Mouse (Mus musculus): ENCODE measurements around the gene Ntrk1. TPM values are rescaled to one million over a fixed set of nuclear protein-coding genes. Genes with fewer than 3 reads are reported as not detected.
"Not testable (repeated sequence)": the region's sequence is repeated elsewhere in the genome, so short reads cannot be mapped to it uniquely, and the experiment has no call there.

Ntrk1 gene
- under 1 TPM; 0.09 to 0.10 TPM for total RNA-seq (2021)

GRCm38 (mm10) chr3:87794922-87795325 is at the start of gene Ntrk1:
Gene Ntrk1, minus strand, starts transcription at chr3:87795162.
- DNase-seq = no peak

DNA sequence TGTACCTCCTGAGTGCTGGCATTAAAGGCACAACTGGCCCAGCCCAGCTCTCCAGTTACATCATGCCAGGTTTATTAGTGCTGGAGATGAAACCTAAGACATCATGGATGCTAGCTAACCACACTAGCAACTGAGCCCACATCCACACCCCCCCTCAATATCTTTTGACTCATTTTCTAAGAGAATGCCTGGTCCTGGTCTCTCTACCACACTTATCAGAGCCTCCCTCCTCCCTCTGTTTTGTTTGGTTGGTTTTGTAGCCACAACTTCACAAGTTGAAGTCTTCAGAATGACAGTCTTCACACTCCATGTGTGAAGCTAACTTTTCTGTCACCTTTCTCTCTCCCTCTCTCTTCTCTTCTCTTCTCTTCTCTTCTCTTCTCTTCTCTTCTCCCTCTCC is 45.9 kb upstream of the Ntrk1 start:
- no peak for DNase-seq

- DNase-seq = peak; percentile 87
These were observed 43.7 kb upstream of the Ntrk1 start for GRCm38 (mm10) chr3:87838622-87839021.

DNA sequence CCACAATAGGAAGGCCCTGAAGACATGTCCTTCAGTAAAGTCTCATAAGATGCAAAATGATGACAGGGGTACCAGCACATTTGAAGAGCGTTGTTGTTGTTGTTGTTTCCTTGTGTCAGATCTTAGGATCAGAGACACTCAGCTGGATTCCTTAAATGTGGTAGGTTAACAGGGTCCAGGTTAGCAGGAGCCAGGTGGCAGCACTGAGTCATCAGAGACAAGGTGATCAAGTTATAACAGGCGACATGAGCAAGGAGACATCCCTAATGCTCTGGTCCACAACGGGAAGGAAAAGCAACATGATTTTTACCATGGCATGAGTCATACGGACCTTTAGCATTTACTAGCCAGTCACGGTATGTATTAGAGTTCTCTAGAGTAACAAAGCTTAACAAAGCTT is 38.5 kb upstream of the Ntrk1 start:
- DNase-seq = no peak

- DNase-seq = no peak
These were observed 37.3 kb upstream of the Ntrk1 start for GRCm38 (mm10) chr3:87832109-87832859.

DNA sequence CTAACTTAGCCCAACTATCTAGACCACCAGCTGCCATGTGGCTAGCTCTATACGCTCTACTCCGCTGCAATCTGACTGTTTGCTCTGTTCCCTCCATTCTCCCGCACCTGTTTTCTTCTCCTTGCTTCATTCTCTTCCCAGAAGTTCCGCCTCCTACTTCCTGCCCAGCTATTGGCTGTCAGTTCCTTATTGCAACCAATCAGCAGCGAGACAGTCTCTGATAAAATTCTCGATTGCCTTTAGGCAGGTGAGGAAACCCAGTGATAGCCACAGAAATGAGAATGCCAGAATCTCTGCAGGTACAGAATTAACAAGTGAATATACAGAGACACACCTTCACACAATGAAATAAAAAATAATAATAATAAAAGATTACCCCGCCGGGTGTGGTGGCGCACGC is 34.1 kb upstream of the Ntrk1 start:
- no peak for DNase-seq

DNA sequence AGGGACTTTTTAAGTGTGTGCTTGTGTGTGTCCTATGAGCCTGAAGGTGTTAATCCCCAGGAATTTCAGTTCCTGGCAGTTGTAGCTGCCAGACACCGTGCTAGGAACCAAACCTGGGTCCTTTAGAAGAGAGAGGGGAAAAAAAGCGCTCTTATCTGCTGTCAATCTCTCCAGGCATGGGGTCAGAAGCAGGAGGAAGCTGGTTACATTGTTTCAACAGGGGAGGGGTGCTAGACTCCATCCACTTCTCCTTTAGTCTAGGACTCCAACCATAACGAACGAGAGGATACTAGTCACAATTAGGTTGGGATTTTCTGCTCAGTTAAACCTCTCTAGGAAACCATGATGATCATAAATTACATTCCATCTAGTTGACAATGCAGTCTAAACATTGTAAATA is 33.5 kb upstream of the Ntrk1 start:
- no peak for DNase-seq

DNA sequence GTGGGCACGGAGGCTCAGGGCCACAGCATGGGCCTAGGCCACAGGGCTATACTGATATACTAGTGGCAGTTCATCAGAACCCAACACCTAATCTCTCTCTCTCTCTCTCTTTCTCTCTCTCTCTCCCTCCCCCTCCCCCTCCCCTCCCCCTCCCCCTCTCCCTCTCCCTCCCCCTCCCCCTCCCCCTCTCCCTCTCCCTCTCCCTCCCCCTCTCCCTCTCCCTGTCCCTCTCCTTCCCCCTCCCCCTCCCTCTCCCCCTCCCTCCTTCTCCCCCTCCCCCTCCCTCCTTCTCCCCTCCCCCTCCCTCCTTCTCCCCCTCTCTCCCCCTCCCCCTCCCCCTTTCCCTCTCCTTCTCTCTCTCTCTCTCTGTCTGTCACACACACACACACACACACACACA is 29.2 kb upstream of the Ntrk1 start, which contains the start of gene Pear1:
TSS of gene Pear1 (minus strand) at position 101 of the 400 bp plus-strand sequence.
- DNase-seq = not testable (repeated sequence)

DNA sequence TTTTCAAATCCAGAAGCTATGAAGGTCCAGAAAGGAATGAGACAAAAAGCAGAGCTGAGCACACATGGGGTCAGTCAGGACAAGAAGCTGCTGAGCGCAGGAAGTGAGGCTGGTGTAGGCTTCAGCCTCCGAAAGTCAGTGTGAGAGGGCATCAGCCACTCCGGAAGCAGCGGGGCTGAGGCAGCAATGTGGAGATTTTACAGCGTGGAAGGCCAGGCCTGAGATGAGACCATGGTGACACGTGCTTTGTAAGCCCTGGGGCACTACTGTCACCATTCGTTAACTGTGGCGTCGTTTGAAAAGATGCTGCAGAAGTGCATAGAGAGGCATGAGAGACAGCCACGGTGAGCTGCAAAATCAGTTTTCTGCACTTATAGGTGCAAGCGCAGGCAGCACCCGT is 23.3 kb upstream of the Ntrk1 start:
- no peak for DNase-seq

GRCm38 (mm10) chr3:87816646-87817093 is 21.7 kb upstream of the Ntrk1 start:
- peak; percentile 85 for DNase-seq

DNA sequence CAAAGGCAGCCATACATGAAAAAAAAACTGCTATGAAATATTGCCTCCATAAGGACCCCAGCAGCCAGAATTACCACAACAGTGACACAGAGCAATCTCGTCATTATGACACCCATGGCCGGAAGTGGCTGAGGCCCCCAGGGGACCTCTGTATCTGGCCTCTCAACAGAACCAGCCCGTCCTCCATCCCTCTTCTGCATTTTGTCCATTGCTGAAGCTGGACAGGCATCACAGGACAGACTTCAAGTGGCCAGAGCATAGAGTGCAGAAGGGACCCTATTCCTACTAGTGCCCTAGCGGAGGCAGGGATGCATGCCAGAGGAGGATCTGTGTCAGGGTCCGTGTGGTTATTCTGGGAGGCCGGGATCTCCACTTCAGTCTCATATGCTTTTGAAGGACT is 21.2 kb upstream of the Ntrk1 start:
- DNase-seq = no peak

DNA sequence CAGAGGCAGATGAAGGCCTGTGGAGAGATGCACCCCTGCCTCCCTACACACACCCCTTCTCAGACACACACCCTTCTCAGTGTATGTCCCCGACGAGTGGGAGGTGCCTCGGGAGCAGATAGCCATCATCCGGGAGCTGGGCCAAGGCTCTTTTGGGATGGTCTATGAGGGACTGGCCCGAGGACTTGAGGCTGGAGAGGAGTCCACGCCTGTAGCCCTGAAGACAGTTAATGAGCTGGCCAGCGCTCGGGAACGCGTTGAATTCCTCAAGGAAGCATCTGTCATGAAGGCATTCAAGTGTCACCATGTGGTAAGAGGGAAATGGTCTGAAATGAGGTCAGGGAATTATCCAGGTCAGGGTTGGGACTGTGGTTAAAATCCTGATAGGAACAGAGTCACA is 17.9 kb upstream of the Ntrk1 start:
- peak; percentile 37 for DNase-seq

DNA sequence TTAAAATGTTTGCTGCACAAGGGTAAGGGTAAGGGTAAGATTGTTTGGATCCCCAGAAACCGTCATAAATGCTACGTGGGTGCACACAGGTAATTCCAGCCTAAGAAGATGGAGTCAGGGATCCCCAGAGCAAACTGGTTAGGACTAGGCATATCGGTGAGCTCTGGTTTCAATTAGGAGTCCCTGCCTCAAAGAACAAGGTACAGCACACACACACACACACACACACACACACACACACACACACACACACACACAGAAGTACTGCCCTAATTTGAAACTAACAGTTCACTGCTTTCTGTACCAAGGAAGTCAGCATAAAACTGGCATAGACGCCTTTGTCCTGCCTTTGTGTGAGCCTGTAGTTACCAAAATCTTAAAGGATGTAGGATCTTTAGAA is 17.5 kb upstream of the Ntrk1 start:
- DNase-seq = no peak

GRCm38 (mm10) chr3:87811297-87811696 is 16.3 kb upstream of the Ntrk1 start:
- DNase-seq = no peak

DNA sequence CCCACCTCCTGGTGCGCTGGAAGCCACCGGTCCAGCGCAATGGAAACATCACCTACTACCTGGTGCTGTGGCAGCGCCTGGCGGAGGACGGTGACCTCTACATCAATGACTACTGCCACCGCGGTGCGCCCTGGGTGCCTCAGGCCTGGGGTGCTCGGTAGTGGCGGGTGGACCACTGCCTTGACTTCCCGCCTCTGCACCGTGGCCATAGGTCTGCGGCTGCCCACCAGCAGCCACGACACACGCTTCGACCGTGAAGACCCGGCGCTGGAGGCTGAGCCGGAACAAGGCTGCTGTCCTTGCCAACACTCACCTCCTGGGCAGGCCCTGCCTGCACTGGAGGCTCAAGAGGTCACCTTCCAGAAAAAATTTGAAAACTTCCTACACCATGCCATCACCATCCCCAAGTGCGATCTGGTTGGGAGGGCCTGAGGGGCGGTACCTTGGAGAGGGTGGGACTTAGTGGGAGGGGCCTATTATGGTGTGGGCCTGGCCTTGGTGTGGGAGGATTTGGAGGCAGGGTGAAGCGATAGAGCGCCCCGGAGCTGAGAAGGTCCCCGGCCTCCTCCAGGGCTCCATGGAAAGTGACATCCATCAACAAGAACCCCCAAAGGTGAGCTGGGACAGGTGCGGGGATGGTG is 14.5 kb upstream of the Ntrk1 start:
- DNase-seq = no peak

- DNase-seq = no peak
These were observed 9.2 kb upstream of the Ntrk1 start for GRCm38 (mm10) chr3:87804038-87804677.

DNA sequence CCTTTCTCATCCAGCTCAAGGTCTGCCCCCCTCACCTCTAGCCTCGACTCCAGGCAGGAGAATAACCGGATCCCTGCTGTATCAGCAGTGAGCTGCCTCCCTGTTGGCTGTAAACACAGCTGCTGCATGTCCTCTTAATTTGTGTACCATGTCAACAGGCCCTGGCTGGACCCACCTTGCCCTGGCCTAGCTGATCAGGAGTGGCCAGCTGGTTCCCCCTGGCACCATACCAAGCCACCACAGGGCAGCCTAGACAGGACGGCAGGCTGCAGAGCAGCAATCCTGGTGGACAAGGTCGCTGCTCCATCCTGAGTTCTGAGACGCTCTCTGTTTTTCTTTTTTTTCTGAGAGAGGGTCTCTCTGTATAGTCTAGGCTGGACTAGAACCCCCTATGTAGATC is 6.7 kb upstream of the Ntrk1 start:
- no peak for DNase-seq

- peak; percentile 63 for DNase-seq
These were observed 1.9 kb upstream of the Ntrk1 start, which contains the start of gene Insrr for GRCm38 (mm10) chr3:87796736-87797334. Gene Insrr, plus strand, starts transcription at chr3:87796951.

GRCm38 (mm10) chr3:87795336-87796277 is 645 bp upstream of the Ntrk1 start:
- peak; percentile 83 for DNase-seq

DNA sequence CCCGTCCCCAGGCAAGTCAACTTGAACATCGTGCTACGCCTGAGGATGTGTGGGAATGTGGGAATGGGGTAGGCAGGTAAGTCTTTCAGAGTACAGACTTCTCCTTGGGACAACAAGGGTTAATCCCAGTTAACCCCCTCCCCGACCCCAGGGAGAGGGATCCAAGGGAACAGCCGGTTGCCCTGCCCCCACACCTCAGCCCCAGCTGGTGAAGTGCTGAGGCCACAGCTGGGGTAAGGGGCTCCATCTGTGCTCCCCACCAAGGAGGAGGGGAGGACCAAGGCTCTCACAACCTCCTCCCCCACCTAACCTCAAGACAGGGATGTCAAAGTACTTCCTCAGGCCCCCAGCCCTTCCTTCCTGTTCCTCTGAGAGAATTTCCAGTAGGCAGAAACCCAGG is 5.2 kb downstream of the Ntrk1 start:
- DNase-seq = no peak

DNA sequence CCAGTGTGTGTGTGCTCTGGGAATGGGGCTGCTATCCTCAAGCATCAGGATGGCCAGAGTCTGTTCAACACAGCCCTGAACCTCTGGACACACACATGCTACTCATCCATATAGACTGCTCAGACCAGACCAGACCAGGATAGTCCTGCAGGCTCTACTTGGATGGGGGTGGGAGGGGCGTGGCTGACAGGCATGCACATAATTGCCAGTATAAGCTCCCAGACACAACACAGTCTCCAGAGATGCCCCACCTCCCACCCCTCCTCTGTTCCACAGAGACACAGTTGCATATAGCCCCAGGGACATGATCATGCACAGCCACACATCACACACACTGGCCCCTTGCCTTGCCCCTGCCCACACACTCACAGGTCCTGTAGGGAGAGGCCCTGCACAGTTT is 5.7 kb downstream of the Ntrk1 start:
- DNase-seq = no peak
